ENCODE assay signal across 16 mouse cellular contexts in the genomic region with DNA sequence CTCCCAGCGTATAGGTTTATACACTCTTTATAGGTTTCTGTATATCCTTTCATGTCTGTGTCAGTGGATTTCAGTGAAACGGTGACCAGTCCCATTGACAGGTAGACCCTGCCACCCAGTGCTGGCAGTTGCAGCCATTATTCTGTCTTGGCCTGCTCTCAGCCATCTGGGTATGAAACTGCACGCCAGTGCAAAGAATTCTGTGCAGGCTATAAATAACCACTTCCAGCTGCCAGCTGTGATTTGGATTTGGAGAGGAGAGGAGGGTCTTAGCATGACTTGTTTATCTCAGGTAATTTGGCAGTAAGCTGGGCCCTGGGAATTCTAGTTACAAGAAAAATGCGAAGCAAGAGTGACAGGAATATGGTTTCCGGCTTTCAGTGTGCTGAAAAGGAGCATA. TPM values are rescaled to one million over a fixed set of nuclear protein-coding genes. Genes with fewer than 3 reads are reported as not detected.
DNase-seq lines count a peak whose midpoint lies in the region; ATAC-seq and TF ChIP-seq lines count a peak whose summit lies in the region.
"Had no signal": no experiment of that assay in that cellular context is flagged by ENCODE, and none has a peak within 500 bp of the region (broad histone marks: within the 10 kb centered on the region; RNA-seq: fewer than 3 reads in every experiment).

No protein-coding gene starts in this region.

- no peak overlapping the region for H3K27ac ChIP-seq in forebrain, embryonic 14.5 days (ENCODE audit: low read depth, low read length)
- H3K27ac ChIP-seq in forebrain, embryonic 11.5 days (ENCODE audit: low read depth, low read length) = no peak overlapping the region
- 0 out of 2 replicates have a peak overlapping the region, but pooled peaks have one; percentile 14 for H3K27ac ChIP-seq in lung, embryonic 14.5 days (ENCODE audit: low read depth)
- H3K27ac ChIP-seq in embryonic facial prominence, embryonic 15.5 days (replicated peaks) = 0 out of 2 replicates have a peak overlapping the region, but pooled peaks have one; percentile 31
- peak overlapping the region; percentile 72 for H3K27ac ChIP-seq in heart, postnatal 0 days (ENCODE audit: low read depth)
- H3K27ac ChIP-seq: intestine, embryonic 15.5 days; midbrain, embryonic 12.5 days had no signal

- TF ChIP-seq EP300 in heart, postnatal 0 days (IDR thresholded peaks at IDR 0.05; ENCODE audit: low read depth) = no peak

- H3K36me3 ChIP-seq in forebrain, embryonic 14.5 days (ENCODE audit: control insufficient read depth, insufficient read depth, low read length) = no peaks in the 10 kb centered on the region
- H3K36me3 ChIP-seq in forebrain, embryonic 11.5 days (ENCODE audit: control insufficient read depth, insufficient read depth, low read length) = no peaks in the 10 kb centered on the region
- no peaks in the 10 kb centered on the region for H3K36me3 ChIP-seq in lung, embryonic 14.5 days (ENCODE audit: insufficient read depth)
- no peaks in the 10 kb centered on the region for H3K36me3 ChIP-seq in embryonic facial prominence, embryonic 15.5 days
- H3K36me3 ChIP-seq in heart, postnatal 0 days (replicated peaks; ENCODE audit: control insufficient read depth, insufficient read depth, low read length) = no peaks in the 10 kb centered on the region
- H3K36me3 ChIP-seq: intestine, embryonic 15.5 days; midbrain, embryonic 12.5 days had no signal

- no peaks in the 10 kb centered on the region for H3K9me3 ChIP-seq in forebrain, embryonic 14.5 days (replicated peaks; ENCODE audit: control insufficient read depth, low read length)
- no peaks in the 10 kb centered on the region for H3K9me3 ChIP-seq in forebrain, embryonic 11.5 days (ENCODE audit: control insufficient read depth, low read length)
- no peaks in the 10 kb centered on the region for H3K9me3 ChIP-seq in lung, embryonic 14.5 days (ENCODE audit: low read depth, low read length)
- H3K9me3 ChIP-seq in embryonic facial prominence, embryonic 15.5 days (replicated peaks) = no peaks in the 10 kb centered on the region
- H3K9me3 ChIP-seq in heart, postnatal 0 days (replicated peaks; ENCODE audit: control insufficient read depth, low read length) = no peaks in the 10 kb centered on the region
- H3K9me3 ChIP-seq: G1E; intestine, embryonic 15.5 days; midbrain, embryonic 12.5 days had no signal

- peak; percentile 40 for DNase-seq in forebrain, embryonic 14.5 days (ENCODE audit: low spot score)
- no peak for DNase-seq in forebrain, embryonic 11.5 days (ENCODE audit: low spot score)
- DNase-seq in lung, embryonic 14.5 days = no peak
- DNase-seq in lung, postnatal 14 days = no peak
- peak; percentile 74 for DNase-seq in heart, postnatal 0 days (ENCODE audit: low spot score)
- no peak for DNase-seq in thymus, postnatal 0 days (ENCODE audit: low spot score)
- DNase-seq in kidney, adult 18-20 months = no peak
- DNase-seq: B cell, adult 2 months; cerebellum, postnatal 25 days; kidney, postnatal 4 days; liver, postnatal 0 days; thymus, postnatal 36 days had no signal

- no peak overlapping the region for H3K9ac ChIP-seq in forebrain, embryonic 14.5 days (ENCODE audit: low read length)
- no peak overlapping the region for H3K9ac ChIP-seq in forebrain, embryonic 11.5 days (ENCODE audit: low read length)
- H3K9ac ChIP-seq in lung, embryonic 14.5 days = no peak overlapping the region
- H3K9ac ChIP-seq in embryonic facial prominence, embryonic 15.5 days = no peak overlapping the region
- H3K9ac ChIP-seq in heart, postnatal 0 days (replicated peaks; ENCODE audit: low read depth, low read length) = no peak overlapping the region
- H3K9ac ChIP-seq: intestine, embryonic 15.5 days; liver, postnatal 0 days; midbrain, embryonic 12.5 days had no signal

- no peaks in the 10 kb centered on the region for H3K27me3 ChIP-seq in forebrain, embryonic 14.5 days (replicated peaks; ENCODE audit: control insufficient read depth, insufficient read depth, low read length)
- no peaks in the 10 kb centered on the region for H3K27me3 ChIP-seq in forebrain, embryonic 11.5 days (ENCODE audit: control insufficient read depth, insufficient read depth, low read length)
- no peaks in the 10 kb centered on the region for H3K27me3 ChIP-seq in lung, embryonic 14.5 days (ENCODE audit: insufficient read depth, low read length)
- H3K27me3 ChIP-seq in embryonic facial prominence, embryonic 15.5 days = no peaks in the 10 kb centered on the region
- no peaks in the 10 kb centered on the region for H3K27me3 ChIP-seq in heart, postnatal 0 days (ENCODE audit: control insufficient read depth, insufficient read depth, low read length)
- H3K27me3 ChIP-seq: intestine, embryonic 15.5 days; midbrain, embryonic 12.5 days had no signal

- peaks cover 15% of the 10 kb centered on the region for H3K4me1 ChIP-seq in forebrain, embryonic 14.5 days (ENCODE audit: control insufficient read depth, insufficient read depth, low read length)
- H3K4me1 ChIP-seq in forebrain, embryonic 11.5 days (replicated peaks; ENCODE audit: control insufficient read depth, insufficient read depth, low read length) = no peaks in the 10 kb centered on the region
- no peaks in the 10 kb centered on the region for H3K4me1 ChIP-seq in lung, embryonic 14.5 days (ENCODE audit: insufficient read depth)
- H3K4me1 ChIP-seq in embryonic facial prominence, embryonic 15.5 days = peaks cover 26% of the 10 kb centered on the region
- peaks cover 39% of the 10 kb centered on the region for H3K4me1 ChIP-seq in heart, postnatal 0 days (ENCODE audit: control insufficient read depth, insufficient read depth)
- H3K4me1 ChIP-seq: midbrain, embryonic 12.5 days had no signal

- WGBS in forebrain, embryonic 14.5 days = 81% methylated on average over 5 of the region's 5 CpGs
- WGBS in forebrain, embryonic 11.5 days = 82% methylated on average over 5 of the region's 5 CpGs
- WGBS in lung, embryonic 14.5 days = 62% methylated on average over 5 of the region's 5 CpGs
- WGBS in embryonic facial prominence, embryonic 15.5 days = 44% methylated on average over 5 of the region's 5 CpGs
- WGBS in heart, postnatal 0 days = 27% methylated on average over 5 of the region's 5 CpGs

- no peak for TF ChIP-seq CTCF in lung, embryonic 14.5 days (IDR thresholded peaks at IDR 0.05; ENCODE audit: low read depth)
- peak; percentile 27; the same call in 1 of the 2 replicates for TF ChIP-seq CTCF in heart, postnatal 0 days (IDR thresholded peaks at IDR 0.05; ENCODE audit: low read depth)

- no peak for ATAC-seq in forebrain, embryonic 14.5 days
- ATAC-seq in forebrain, embryonic 11.5 days (replicated peaks; ENCODE audit: low FRiP score) = no peak
- peak; percentile 35; the same call in 1 of the 2 replicates for ATAC-seq in lung, embryonic 14.5 days (ENCODE audit: insufficient read depth)
- 0 out of 2 replicates have a peak, but pooled peaks have one; percentile 51 for ATAC-seq in embryonic facial prominence, embryonic 15.5 days (ENCODE audit: insufficient number of reproducible peaks, low FRiP score, low TSS enrichment, low read depth)
- ATAC-seq in heart, postnatal 0 days (ENCODE audit: insufficient read depth, low read depth) = peak; percentile 67
- ATAC-seq: intestine, embryonic 15.5 days; liver, postnatal 0 days had no signal

- no peak overlapping the region for H3K4me3 ChIP-seq in forebrain, embryonic 14.5 days (ENCODE audit: low read depth, low read length)
- H3K4me3 ChIP-seq in forebrain, embryonic 11.5 days (ENCODE audit: low read depth, low read length) = no peak overlapping the region
- H3K4me3 ChIP-seq in lung, embryonic 14.5 days (ENCODE audit: low read depth, low read length) = no peak overlapping the region
- no peak overlapping the region for H3K4me3 ChIP-seq in embryonic facial prominence, embryonic 15.5 days (replicated peaks)
- no peak overlapping the region for H3K4me3 ChIP-seq in heart, postnatal 0 days (ENCODE audit: low read depth, low read length)
- H3K4me3 ChIP-seq: intestine, embryonic 15.5 days; midbrain, embryonic 12.5 days had no signal

- no peak overlapping the region for H3K4me2 ChIP-seq in forebrain, embryonic 14.5 days (ENCODE audit: low read length)
- H3K4me2 ChIP-seq in forebrain, embryonic 11.5 days (ENCODE audit: low read depth, low read length, severe bottlenecking) = no peak overlapping the region
- H3K4me2 ChIP-seq in lung, embryonic 14.5 days = no peak overlapping the region
- H3K4me2 ChIP-seq in embryonic facial prominence, embryonic 15.5 days (replicated peaks) = no peak overlapping the region
- no peak overlapping the region for H3K4me2 ChIP-seq in heart, postnatal 0 days (ENCODE audit: low read depth, low read length)
- H3K4me2 ChIP-seq: intestine, embryonic 15.5 days; midbrain, embryonic 12.5 days had no signal

RNA-seq across cellular contexts. Expression of a gene that starts 12.7 kb away (rescaled TPM):
- 5.3 and 7.3 TPM in 2 replicates for polyA plus RNA-seq in forebrain, embryonic 14.5 days (2014; fragmentation: Nextera tagmentation; extraction: Ambion mirVana)
- 11.2 and 12.1 TPM in 2 replicates for polyA plus RNA-seq in forebrain, embryonic 11.5 days (2014; fragmentation: Nextera tagmentation; extraction: Ambion mirVana)
- polyA plus RNA-seq in lung, embryonic 14.5 days (2014; fragmentation: Nextera tagmentation; extraction: Ambion mirVana) = 10.1 and 10.9 TPM in 2 replicates
- polyA plus RNA-seq in embryonic facial prominence, embryonic 15.5 days (2015; fragmentation: Nextera tagmentation; extraction: Ambion mirVana) = 10.9 and 11.7 TPM in 2 replicates
- total RNA-seq in heart, postnatal 0 days (2014; rRNA removed; ENCODE audit: low replicate concordance) = 19.1 and 23.9 TPM in 2 replicates
- polyA plus RNA-seq in heart, postnatal 0 days (2015; fragmentation: Nextera tagmentation; extraction: Ambion mirVana) = 3.4 and 4.5 TPM in 2 replicates
- 4.0 and 4.1 TPM in 2 replicates for polyA plus RNA-seq in thymus, postnatal 0 days (2015; fragmentation: Nextera tagmentation; extraction: Ambion mirVana)

RNA-seq across cellular contexts. Expression of a gene that starts 12.8 kb away (rescaled TPM):
- 33.5 and 41.0 TPM in 2 replicates for polyA plus RNA-seq in forebrain, embryonic 14.5 days (2014; fragmentation: Nextera tagmentation; extraction: Ambion mirVana)
- polyA plus RNA-seq in forebrain, embryonic 11.5 days (2014; fragmentation: Nextera tagmentation; extraction: Ambion mirVana) = 47.2 and 49.4 TPM in 2 replicates
- polyA plus RNA-seq in lung, embryonic 14.5 days (2014; fragmentation: Nextera tagmentation; extraction: Ambion mirVana) = 33.5 and 37.0 TPM in 2 replicates
- 26.0 and 26.5 TPM in 2 replicates for polyA plus RNA-seq in embryonic facial prominence, embryonic 15.5 days (2015; fragmentation: Nextera tagmentation; extraction: Ambion mirVana)
- 66.6 and 70.8 TPM in 2 replicates for total RNA-seq in heart, postnatal 0 days (2014; rRNA removed; ENCODE audit: low replicate concordance)
- polyA plus RNA-seq in heart, postnatal 0 days (2015; fragmentation: Nextera tagmentation; extraction: Ambion mirVana) = 14.5 and 14.9 TPM in 2 replicates
- 15.5 and 16.3 TPM in 2 replicates for polyA plus RNA-seq in thymus, postnatal 0 days (2015; fragmentation: Nextera tagmentation; extraction: Ambion mirVana)

Comparison
In these comparisons a context has a peak if more than half of its experiments do, and no peak if none do; other contexts are left out.
1. DNase-seq: peak in forebrain, embryonic 14.5 days (single experiment) and heart, postnatal 0 days (single experiment); none in forebrain, embryonic 11.5 days (single experiment), lung, embryonic 14.5 days (single experiment), lung, postnatal 14 days (single experiment), thymus, postnatal 0 days (single experiment) and kidney, adult 18-20 months (single experiment).
2. ATAC-seq: peak in lung, embryonic 14.5 days (single experiment), embryonic facial prominence, embryonic 15.5 days (single experiment) and heart, postnatal 0 days (single experiment); none in forebrain, embryonic 14.5 days (single experiment) and forebrain, embryonic 11.5 days (single experiment).
3. H3K27ac ChIP-seq: peak in lung, embryonic 14.5 days (single experiment), embryonic facial prominence, embryonic 15.5 days (single experiment) and heart, postnatal 0 days (single experiment); none in forebrain, embryonic 14.5 days (single experiment) and forebrain, embryonic 11.5 days (single experiment).